Mouse (Mus musculus) G1E (cell line): ENCODE data around the gene Rnf207.

Experiments used
- CTCF ChIP-seq: IDR thresholded peaks from 2 replicates; pipeline ENCODE4 v1.5.1; 2012; ENCODE audit warnings: low read depth, low read length, inconsistent platforms, mixed read lengths
- GATA1 ChIP-seq: IDR thresholded peaks from 2 replicates; pipeline ENCODE4 v1.6.1; 2012; ENCODE audit warnings: borderline replicate concordance, low read length, inconsistent platforms, mixed read lengths
- POLR2AphosphoS5 ChIP-seq: IDR thresholded peaks from 2 replicates; pipeline ENCODE4 v1.6.1; 2012; ENCODE audit warnings: low read depth, low read length, inconsistent platforms; ENCODE audit not compliant: insufficient replicate concordance
- TAL1 ChIP-seq: conservative IDR thresholded peaks from 2 replicates; pipeline ENCODE4 v1.6.1; 2012; ENCODE audit warnings: low read depth, low read length, inconsistent platforms, mixed read lengths

- no peak for TF ChIP-seq CTCF
- TF ChIP-seq TAL1: no peak
- TF ChIP-seq GATA1: no peak
- no peak for TF ChIP-seq POLR2AphosphoS5
Measured at GRCm38 (mm10) chr4:152321464-152321863, 2.7 kb upstream of the Rnf207 start.
